Mouse (Mus musculus): Measurements from ENCODE around the gene St6galnac3. TPM values are rescaled to one million over a fixed set of nuclear protein-coding genes. Genes with fewer than 3 reads are reported as not detected.

The St6galnac3 gene
- polyA plus RNA-seq, 1 experiment = 13.6 TPM

DNA sequence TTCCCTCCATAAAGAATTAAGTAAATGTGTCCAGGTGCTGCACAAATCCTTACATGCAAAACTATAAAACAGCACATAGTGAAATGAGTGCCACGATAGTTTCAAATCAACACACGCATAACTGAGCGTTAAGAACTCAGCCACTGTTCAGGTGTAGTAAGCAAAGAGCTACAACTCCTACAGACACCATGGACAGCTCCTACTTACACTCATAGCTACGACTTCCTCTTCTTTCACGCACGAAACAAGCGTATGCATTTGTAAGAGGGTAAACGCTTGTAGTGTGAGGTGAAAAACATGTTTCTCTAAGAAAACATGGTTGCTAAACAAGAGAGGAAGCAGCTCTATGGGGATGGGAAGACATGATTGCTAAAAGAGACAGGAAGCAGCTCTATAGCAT is 457.6 kb downstream of the St6galnac3 start:
- WGBS = 24% methylated on average over 8 of the region's 8 CpGs
- Histone ChIP-seq H3K4me1 (ENCODE audit: control insufficient read depth, insufficient read depth, low read length) (no peaks in the 10 kb centered on the region; the same call in 1 of the 2 replicates), H3K27ac (ENCODE audit: control insufficient read depth, insufficient read depth, low read depth, low read length, poor library complexity) (no peak overlapping the region), H3K4me3 (replicated peaks; ENCODE audit: control insufficient read depth, low read depth, low read length) (no peak overlapping the region)
- TF ChIP-seq POLR2A (IDR thresholded peaks at IDR 0.05; ENCODE audit: borderline replicate concordance, control insufficient read depth, low read depth, low read length) (no peak), CTCF (IDR thresholded peaks at IDR 0.05; ENCODE audit: control insufficient read depth, insufficient read depth, low read length) (no peak)

GRCm38 (mm10) chr3:153261985-153262384 is 463.0 kb downstream of the St6galnac3 start:
- TF ChIP-seq POLR2A (IDR thresholded peaks at IDR 0.05; ENCODE audit: borderline replicate concordance, control insufficient read depth, low read depth, low read length) (no peak), CTCF (IDR thresholded peaks at IDR 0.05; ENCODE audit: control insufficient read depth, insufficient read depth, low read length) (no peak)
- Histone ChIP-seq H3K4me1 (ENCODE audit: control insufficient read depth, insufficient read depth, low read length) (peaks cover 1% of the 10 kb centered on the region), H3K27ac (ENCODE audit: control insufficient read depth, insufficient read depth, low read depth, low read length, poor library complexity) (no peak overlapping the region), H3K4me3 (replicated peaks; ENCODE audit: control insufficient read depth, low read depth, low read length) (no peak overlapping the region)
- WGBS = 76% methylated on average over 5 of the region's 5 CpGs

- TF ChIP-seq CTCF (IDR thresholded peaks at IDR 0.05; ENCODE audit: control insufficient read depth, insufficient read depth, low read length) = no peak
- no peak for TF ChIP-seq POLR2A (IDR thresholded peaks at IDR 0.05; ENCODE audit: borderline replicate concordance, control insufficient read depth, low read depth, low read length)
- WGBS = 65% methylated on average over 7 of the region's 7 CpGs
- H3K4me1 ChIP-seq (ENCODE audit: control insufficient read depth, insufficient read depth, low read length) = peaks cover 1% of the 10 kb centered on the region
- H3K4me3 ChIP-seq (replicated peaks; ENCODE audit: control insufficient read depth, low read depth, low read length) = no peak overlapping the region
- H3K27ac ChIP-seq (ENCODE audit: control insufficient read depth, insufficient read depth, low read depth, low read length, poor library complexity) = peak overlapping the region; percentile 6; the same call in 1 of the 2 replicates
Observed at GRCm38 (mm10) chr3:153260225-153260933, 464.6 kb downstream of the St6galnac3 start.

- WGBS = 86% methylated on average over 8 of the region's 8 CpGs
- Histone ChIP-seq H3K4me3 (replicated peaks; ENCODE audit: control insufficient read depth, low read depth, low read length) (no peak overlapping the region), H3K27ac (ENCODE audit: control insufficient read depth, insufficient read depth, low read depth, low read length, poor library complexity) (no peak overlapping the region), H3K4me1 (ENCODE audit: control insufficient read depth, insufficient read depth, low read length) (no peaks in the 10 kb centered on the region; the same call in none of the 2 replicates)
- TF ChIP-seq CTCF (IDR thresholded peaks at IDR 0.05; ENCODE audit: control insufficient read depth, insufficient read depth, low read length) = no peak
- no peak for TF ChIP-seq POLR2A (IDR thresholded peaks at IDR 0.05; ENCODE audit: borderline replicate concordance, control insufficient read depth, low read depth, low read length)
Observed at GRCm38 (mm10) chr3:153255910-153256309, 469.1 kb downstream of the St6galnac3 start.

GRCm38 (mm10) chr3:153251653-153252052 is 473.3 kb downstream of the St6galnac3 start:
- TF ChIP-seq POLR2A (IDR thresholded peaks at IDR 0.05; ENCODE audit: borderline replicate concordance, control insufficient read depth, low read depth, low read length) = no peak
- TF ChIP-seq CTCF (IDR thresholded peaks at IDR 0.05; ENCODE audit: control insufficient read depth, insufficient read depth, low read length) = no peak
- Histone ChIP-seq H3K4me3 (replicated peaks; ENCODE audit: control insufficient read depth, low read depth, low read length) (no peak overlapping the region), H3K27ac (ENCODE audit: control insufficient read depth, insufficient read depth, low read depth, low read length, poor library complexity) (no peak overlapping the region), H3K4me1 (ENCODE audit: control insufficient read depth, insufficient read depth, low read length) (no peaks in the 10 kb centered on the region)
- 82% methylated on average over 3 of the region's 3 CpGs for WGBS

GRCm38 (mm10) chr3:153250598-153251257 is 474.2 kb downstream of the St6galnac3 start:
- H3K4me1 ChIP-seq (ENCODE audit: control insufficient read depth, insufficient read depth, low read length) = no peaks in the 10 kb centered on the region
- H3K4me3 ChIP-seq (replicated peaks; ENCODE audit: control insufficient read depth, low read depth, low read length) = no peak overlapping the region
- TF ChIP-seq CTCF (IDR thresholded peaks at IDR 0.05; ENCODE audit: control insufficient read depth, insufficient read depth, low read length) (peak; percentile 95), POLR2A (IDR thresholded peaks at IDR 0.05; ENCODE audit: borderline replicate concordance, control insufficient read depth, low read depth, low read length) (no peak)
- no peak overlapping the region for H3K27ac ChIP-seq (ENCODE audit: control insufficient read depth, insufficient read depth, low read depth, low read length, poor library complexity)
- 33% methylated on average over 9 of the region's 9 CpGs for WGBS

GRCm38 (mm10) chr3:153248866-153249265 is 476.1 kb downstream of the St6galnac3 start:
- no peak overlapping the region for H3K4me3 ChIP-seq (replicated peaks; ENCODE audit: control insufficient read depth, low read depth, low read length)
- TF ChIP-seq POLR2A (IDR thresholded peaks at IDR 0.05; ENCODE audit: borderline replicate concordance, control insufficient read depth, low read depth, low read length) = no peak
- no peak for TF ChIP-seq CTCF (IDR thresholded peaks at IDR 0.05; ENCODE audit: control insufficient read depth, insufficient read depth, low read length)
- no peaks in the 10 kb centered on the region for H3K4me1 ChIP-seq (ENCODE audit: control insufficient read depth, insufficient read depth, low read length)
- WGBS = 55% methylated on average over 2 of the region's 2 CpGs
- H3K27ac ChIP-seq (ENCODE audit: control insufficient read depth, insufficient read depth, low read depth, low read length, poor library complexity) = no peak overlapping the region

- no peak overlapping the region for H3K4me3 ChIP-seq (replicated peaks; ENCODE audit: control insufficient read depth, low read depth, low read length)
- 73% methylated on average over 4 of the region's 4 CpGs for WGBS
- H3K27ac ChIP-seq (ENCODE audit: control insufficient read depth, insufficient read depth, low read depth, low read length, poor library complexity) = no peak overlapping the region
- no peaks in the 10 kb centered on the region for H3K4me1 ChIP-seq (ENCODE audit: control insufficient read depth, insufficient read depth, low read length)
- TF ChIP-seq CTCF (IDR thresholded peaks at IDR 0.05; ENCODE audit: control insufficient read depth, insufficient read depth, low read length) (no peak), POLR2A (IDR thresholded peaks at IDR 0.05; ENCODE audit: borderline replicate concordance, control insufficient read depth, low read depth, low read length) (no peak)
Observed at GRCm38 (mm10) chr3:153248029-153248428, 476.9 kb downstream of the St6galnac3 start.

Data from bone marrow, adult 2 months (tissue).